Mouse (Mus musculus): ENCODE measurements around the gene Kif24.
"Not testable (repeated sequence)": the region's sequence is repeated elsewhere in the genome, so short reads cannot be mapped to it uniquely, and the experiment has no call there.

The Kif24 gene

DNA sequence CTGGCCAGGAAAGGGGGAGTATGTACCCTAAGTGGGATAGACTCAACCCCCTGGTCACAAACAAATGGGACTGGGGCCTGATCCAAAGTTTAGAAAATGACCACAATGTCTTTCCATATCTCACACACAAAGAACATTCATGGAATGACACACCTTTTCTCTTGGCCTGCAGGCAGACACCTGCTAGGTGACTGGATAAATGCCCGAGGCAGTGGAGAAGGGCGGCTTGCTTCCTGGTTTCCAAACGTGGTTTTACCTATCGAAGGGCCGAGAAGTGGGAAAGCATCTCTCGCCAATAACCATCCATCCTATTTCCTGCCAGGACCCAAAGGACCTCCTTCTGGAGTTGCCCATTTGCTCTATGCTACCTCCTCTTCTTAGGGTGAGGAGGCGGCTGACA lies 28.3 kb upstream of the Kif24 start:
- DNase-seq: no peak

DNA sequence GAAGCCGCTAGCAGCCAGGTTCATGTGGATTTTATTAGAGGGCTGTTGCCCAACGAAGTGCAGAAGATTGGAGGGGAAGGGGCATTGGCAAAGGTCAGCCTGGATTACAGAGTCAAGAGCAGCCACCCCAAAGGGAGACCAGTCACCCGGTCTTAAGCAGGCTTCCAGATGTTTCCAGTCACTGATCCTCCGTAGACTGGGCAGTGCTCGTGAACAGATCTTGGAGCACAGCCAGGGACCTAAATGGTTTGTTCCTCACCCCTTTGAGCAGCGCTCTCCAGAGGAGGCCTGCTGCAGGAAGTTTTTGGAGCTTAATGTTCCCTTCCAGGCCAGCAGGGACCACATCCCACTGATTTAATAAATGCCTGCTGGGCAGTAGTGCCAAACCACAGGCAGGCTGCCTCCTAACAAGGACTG lies 16.9 kb upstream of the Kif24 start:
- DNase-seq: peak; percentile 78 to 85

- no peak for DNase-seq
These were observed 15.6 kb upstream of the Kif24 start for GRCm38 (mm10) chr4:41480254-41480653.

GRCm38 (mm10) chr4:41479456-41479804 lies 14.7 kb upstream of the Kif24 start:
- DNase-seq: no peak

GRCm38 (mm10) chr4:41478751-41479455 lies 14.2 kb upstream of the Kif24 start:
- no peak for DNase-seq

GRCm38 (mm10) chr4:41477648-41478160 lies 13.0 kb upstream of the Kif24 start:
- no peak for DNase-seq

DNA sequence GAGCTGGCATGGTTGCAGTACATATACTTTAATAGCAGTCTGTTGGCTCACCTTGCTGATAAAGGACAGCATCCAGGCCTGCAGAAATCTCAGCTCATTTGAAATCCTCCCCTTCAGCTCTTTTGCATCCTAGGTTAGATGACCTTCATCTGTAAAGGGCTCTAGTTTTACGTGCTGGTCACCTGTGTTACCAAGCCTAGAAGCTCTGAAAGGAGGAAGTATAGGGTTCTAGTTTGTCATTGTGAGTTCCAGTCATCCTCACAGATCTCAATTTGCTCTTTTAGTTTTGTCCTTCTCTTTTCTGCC lies 6.7 kb upstream of the Kif24 start:
- no peak for DNase-seq

- no peak for DNase-seq
These were observed 6.1 kb upstream of the Kif24 start for GRCm38 (mm10) chr4:41470684-41471383.

DNA sequence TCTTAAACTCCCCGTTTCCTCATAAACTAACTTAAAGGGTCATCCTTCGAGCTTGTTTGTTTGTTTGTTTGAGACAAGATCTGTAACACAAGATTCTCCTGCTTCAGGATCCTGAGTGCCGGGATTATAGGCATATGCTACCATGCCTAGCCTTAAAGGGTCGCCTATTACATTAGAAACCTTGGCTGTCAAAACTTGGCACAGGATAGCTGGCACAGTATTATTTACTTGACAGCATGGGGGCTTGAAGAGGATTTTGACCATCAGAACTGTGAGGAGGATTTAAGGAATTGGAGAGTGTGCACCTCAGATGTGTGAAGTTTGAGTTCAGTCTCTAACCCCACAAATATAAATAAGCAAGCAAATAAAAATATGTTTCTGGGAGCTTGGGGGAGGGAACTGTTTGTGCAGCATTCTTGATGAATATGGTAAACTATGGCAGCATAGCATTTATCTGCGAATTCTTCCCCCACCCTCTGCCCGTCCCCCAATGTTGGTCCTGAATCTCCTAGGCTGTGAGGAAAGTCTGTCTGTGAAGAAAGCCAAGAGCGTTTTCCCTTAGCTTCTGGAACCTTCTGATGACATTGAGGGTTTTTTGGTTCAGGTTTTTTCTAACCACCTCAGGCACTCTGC lies 5.5 kb upstream of the Kif24 start:
- no peak for DNase-seq

- DNase-seq: peak in 1 of 2 experiments; percentile 42
These were observed 4.5 kb upstream of the Kif24 start for GRCm38 (mm10) chr4:41469199-41469598.

DNA sequence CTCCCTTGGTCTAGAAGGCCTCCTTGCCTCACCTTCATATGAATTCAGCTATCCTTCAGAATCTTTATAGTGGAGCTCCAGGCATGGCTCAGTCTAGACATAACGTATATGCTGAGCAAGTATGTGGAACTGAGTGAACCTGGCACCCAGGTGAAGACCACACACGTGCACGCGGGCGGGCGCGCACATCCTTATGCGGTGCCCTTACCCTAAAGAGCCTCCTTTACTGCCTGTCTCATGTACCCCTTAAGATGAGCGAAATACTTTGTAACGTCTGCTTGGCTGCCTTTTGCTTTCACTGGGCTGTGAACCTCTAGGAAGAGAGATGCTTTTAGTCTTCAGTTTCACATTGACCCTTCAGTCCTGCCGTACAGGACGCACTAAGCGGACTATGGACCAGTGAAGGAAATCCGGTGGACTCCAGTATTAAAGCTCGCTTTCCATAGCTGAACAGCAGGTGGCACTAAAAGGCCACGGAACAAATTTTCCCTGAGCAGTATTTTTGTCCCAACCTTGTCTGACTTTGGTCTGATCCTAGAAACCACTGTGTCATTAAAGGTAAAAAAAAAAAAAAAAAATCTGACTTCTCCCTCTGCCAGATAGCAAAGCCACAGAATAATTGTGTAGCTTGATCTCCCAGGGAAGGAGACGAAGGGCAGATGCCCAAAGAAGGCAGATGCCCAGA lies 3.9 kb upstream of the Kif24 start:
- peak; percentile 76 to 81 for DNase-seq

- DNase-seq: no peak
These were observed 589 bp upstream of the Kif24 start for GRCm38 (mm10) chr4:41465287-41465665.

DNA sequence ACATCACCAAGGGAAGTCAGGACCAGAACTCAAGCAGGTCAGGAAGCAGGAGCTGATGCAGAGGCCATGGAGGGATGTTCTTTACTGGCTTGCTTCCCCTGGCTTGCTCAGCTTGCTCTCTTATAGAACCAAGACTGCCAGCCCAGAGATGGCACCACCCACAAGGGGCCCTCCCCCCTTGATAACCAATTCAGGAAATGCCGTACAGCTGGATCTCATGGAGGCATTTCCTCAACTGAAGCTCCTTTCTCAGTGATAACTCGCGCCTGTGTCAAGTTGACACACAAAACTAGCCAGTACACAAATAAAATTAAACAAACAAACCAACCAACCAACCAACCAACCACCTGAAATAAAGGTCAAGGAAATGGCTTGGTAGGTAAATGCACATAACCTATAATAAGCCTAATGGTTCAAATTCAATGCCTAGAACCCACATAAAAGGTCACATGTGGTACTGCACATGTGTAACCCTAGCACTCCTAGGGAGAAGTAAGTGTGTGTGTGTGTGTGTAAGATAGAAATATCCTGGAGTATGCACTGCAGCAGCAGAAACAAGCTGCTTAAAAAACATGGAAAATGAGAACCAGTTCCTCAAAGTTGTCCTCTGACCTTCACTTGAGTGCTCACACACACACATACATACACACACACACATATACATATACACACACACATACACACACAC lies 1.5 kb downstream of the Kif24 start:
- DNase-seq: not testable (repeated sequence)

GRCm38 (mm10) chr4:41460690-41461089 lies 4.0 kb downstream of the Kif24 start:
- DNase-seq: no peak

DNA sequence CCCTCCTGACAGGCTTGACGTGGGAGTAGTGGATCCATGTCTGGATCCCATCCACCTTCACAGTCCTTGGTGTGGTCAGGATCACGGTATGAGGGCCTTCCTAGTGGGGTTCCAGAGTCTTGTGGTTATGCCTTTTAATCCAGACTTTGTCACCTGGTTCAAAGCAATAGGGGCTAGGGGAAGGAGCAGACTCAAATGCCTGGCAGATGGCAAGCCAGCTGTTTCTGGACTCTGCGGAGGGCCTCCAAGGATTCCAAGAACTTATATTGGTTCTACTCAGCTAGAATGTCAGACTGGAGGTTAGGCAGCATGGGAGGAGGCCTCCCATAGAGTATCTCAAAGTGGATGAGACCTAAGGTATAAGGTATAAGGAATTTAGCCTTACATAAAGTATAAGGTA lies 17.1 kb downstream of the Kif24 start:
- no peak for DNase-seq

- DNase-seq: no peak
These were observed 21.8 kb downstream of the Kif24 start for GRCm38 (mm10) chr4:41442790-41443302.

DNA sequence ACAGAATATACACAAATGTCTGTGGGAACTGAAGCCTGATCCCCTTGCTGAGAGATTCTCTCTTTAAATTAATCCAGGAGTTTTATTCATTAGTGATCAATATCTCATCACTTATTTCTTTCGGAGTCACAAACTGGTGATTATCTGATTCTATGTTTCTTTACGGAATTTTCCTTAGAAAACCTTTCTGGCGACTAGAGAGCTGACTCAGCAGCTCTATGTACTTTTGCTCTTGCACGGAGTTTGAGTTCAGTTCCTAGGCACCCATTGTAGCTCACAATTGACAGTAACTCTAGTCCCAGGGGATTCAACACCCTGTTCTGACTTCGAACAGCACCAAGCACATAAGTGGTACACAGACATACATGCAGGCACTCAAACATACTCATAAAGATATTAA lies 25.8 kb downstream of the Kif24 start:
- DNase-seq: no peak

- DNase-seq: no peak
These were observed 47.7 kb downstream of the Kif24 start for GRCm38 (mm10) chr4:41416966-41417365.

GRCm38 (mm10) chr4:41409341-41409740 lies 55.3 kb downstream of the Kif24 start:
- DNase-seq: no peak

DNA sequence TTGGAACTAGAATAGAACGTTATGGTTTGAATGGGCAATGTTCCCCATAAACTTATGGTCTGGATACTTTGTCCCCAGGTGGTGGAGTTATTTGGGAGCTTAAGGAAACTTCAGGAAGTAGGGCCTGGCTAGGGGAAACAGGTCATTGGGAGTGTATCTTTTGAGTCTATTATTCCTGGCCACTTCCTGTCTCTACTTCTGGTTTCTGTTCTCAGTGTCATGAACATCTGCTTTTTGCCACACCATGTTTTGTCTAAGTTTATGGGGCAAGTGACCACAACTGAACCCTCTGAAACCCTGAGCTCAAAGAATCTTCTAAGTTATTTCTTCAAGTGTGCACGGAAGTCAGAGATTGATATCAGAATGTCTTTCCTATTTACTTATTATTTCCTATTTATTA lies 57.3 kb downstream of the Kif24 start:
- no peak for DNase-seq

- DNase-seq: no peak
These were observed 58.1 kb downstream of the Kif24 start for GRCm38 (mm10) chr4:41406597-41406996.

GRCm38 (mm10) chr4:41401573-41401972 lies 63.1 kb downstream of the Kif24 start:
- DNase-seq: no peak

GRCm38 (mm10) chr4:41401167-41401566 lies 63.5 kb downstream of the Kif24 start:
- DNase-seq: no peak

Measured in kidney, postnatal 25 days (tissue).